Mouse (Mus musculus) heart, postnatal 0 days (tissue): Measurements from ENCODE around the gene Hist1h2bm. TPM values are rescaled to one million over a fixed set of nuclear protein-coding genes. Genes with fewer than 3 reads are reported as not detected.
"Not testable (repeated sequence)": the region's sequence is repeated elsewhere in the genome, so short reads cannot be mapped to it uniquely, and the experiment has no call there.

Source experiments
- ATAC-seq: fragments of 200-750 bp; cut with Nextera tagmentation; 2 replicates; pipeline ENCODE4 v1.8.0; 2017; ENCODE audit warnings: low read depth, moderate number of reproducible peaks, moderate library complexity; ENCODE audit not compliant: insufficient read depth
- DNase-seq: peaks from one replicate; pipeline ENCODE4 v3.0.0-alpha.2; 2016; ENCODE audit warnings: low spot score
- H3K27ac ChIP-seq: fragments of 300-500 bp; sonication (generic); 2 replicates; pipeline ENCODE4 v1.5.1; 2014; ENCODE audit warnings: low read depth, mild to moderate bottlenecking
- H3K27me3 ChIP-seq: fragments of 300-500 bp; sonication (generic); 2 replicates; pipeline ENCODE4 v1.6.1; 2014; ENCODE audit warnings: low read length, mixed read lengths; ENCODE audit not compliant: control insufficient read depth, insufficient read depth
- H3K36me3 ChIP-seq: fragments of 300-500 bp; sonication (generic); replicated peaks from 2 replicates; pipeline ENCODE4 v1.6.1; 2014; ENCODE audit warnings: low read length, mixed read lengths; ENCODE audit not compliant: control insufficient read depth, insufficient read depth
- H3K4me1 ChIP-seq: fragments of 300-500 bp; sonication (generic); 2 replicates; pipeline ENCODE4 v1.6.1; 2014; ENCODE audit warnings: antibody characterized with exemption; ENCODE audit not compliant: control insufficient read depth, insufficient read depth
- H3K4me2 ChIP-seq: fragments of 300-500 bp; sonication (generic); 2 replicates; pipeline ENCODE4 v1.6.1; 2014; ENCODE audit warnings: low read depth, mild to moderate bottlenecking, low read length, moderate library complexity
- H3K4me3 ChIP-seq: fragments of 300-500 bp; sonication (generic); 2 replicates; pipeline ENCODE4 v1.5.1; 2014; ENCODE audit warnings: low read depth, low read length
- H3K9ac ChIP-seq: fragments of 300-500 bp; sonication (generic); replicated peaks from 2 replicates; pipeline ENCODE4 v1.6.1; 2014; ENCODE audit warnings: low read depth, low read length, mixed read lengths
- H3K9me3 ChIP-seq: fragments of 300-500 bp; sonication (generic); replicated peaks from 2 replicates; pipeline ENCODE4 v1.6.1; 2016; ENCODE audit warnings: low read length; ENCODE audit not compliant: control insufficient read depth
- CTCF ChIP-seq: IDR thresholded peaks from 2 replicates; pipeline ENCODE4 v1.5.1; 2016; ENCODE audit warnings: antibody characterized with exemption, control low read depth, low read depth
- EP300 ChIP-seq: IDR thresholded peaks from 2 replicates; pipeline ENCODE4 v1.6.1; 2016; ENCODE audit warnings: antibody characterized with exemption, low read depth
- WGBS: fragments of 180-500 bp; shearing (Covaris S2); extraction: QIAGEN DNeasy Blood & Tissue Kit; methylation state at CpG from one replicate; pipeline ENCODE4 v1.1.7; 2014; 5-methylcytosine and 5-hydroxymethylcytosine counted together
- polyA plus RNA-seq: library from polyadenylated mRNA; unstranded; fragments of >200 nt; fragmentation: Nextera tagmentation; extraction: Ambion mirVana; gene quantifications from 2 replicates; pipeline ENCODE4 v1.2.1, GENCODE M21; 2015
- total RNA-seq: library from RNA; depleted of rRNA; stranded (reverse); fragments of >200 nt; gene quantifications from 2 replicates; pipeline ENCODE4 v1.2.3, GENCODE M21; 2014; ENCODE audit warnings: low replicate concordance

Hist1h2bm gene
- total and polyA plus RNA-seq, 2 experiments from 2014 or later = 0.90 to 1,438 TPM

GRCm38 (mm10) chr13:21745006-21745405 lies 23.2 kb downstream of the Hist1h2bm start:
- peaks cover 11% of the 10 kb centered on the region; the same call in 1 of the 2 replicates for H3K4me1 ChIP-seq
- 56% methylated on average over 1 of the region's 1 CpGs for WGBS
- H3K27me3 ChIP-seq = no peaks in the 10 kb centered on the region
- H3K4me3 ChIP-seq = no peak overlapping the region
- H3K4me2 ChIP-seq = no peak overlapping the region
- no peak overlapping the region for H3K27ac ChIP-seq
- ATAC-seq = no peak
- no peak for DNase-seq
- no peaks in the 10 kb centered on the region for H3K9me3 ChIP-seq
- H3K9ac ChIP-seq = no peak overlapping the region
- H3K36me3 ChIP-seq = no peaks in the 10 kb centered on the region
- TF ChIP-seq CTCF (no peak), EP300 (no peak)

GRCm38 (mm10) chr13:21749387-21750158 lies 27.7 kb downstream of the Hist1h2bm start:
- H3K9me3 ChIP-seq = no peaks in the 10 kb centered on the region
- H3K27me3 ChIP-seq = no peaks in the 10 kb centered on the region
- ATAC-seq (no peak), DNase-seq (no peak)
- TF ChIP-seq CTCF = no peak
- TF ChIP-seq EP300 = no peak
- no peaks in the 10 kb centered on the region for H3K36me3 ChIP-seq
- H3K9ac ChIP-seq = peak overlapping the region; percentile 46
- H3K27ac ChIP-seq = peak overlapping the region; percentile 72
- WGBS = 15% methylated on average over 5 of the region's 5 CpGs
- H3K4me3 ChIP-seq = peak overlapping the region; percentile 48
- H3K4me1 ChIP-seq = peaks cover 18% of the 10 kb centered on the region
- peak overlapping the region; percentile 67 for H3K4me2 ChIP-seq

- peak within 1 kb of the TSS; percentile 46 for H3K9ac ChIP-seq
- H3K4me1 ChIP-seq = peaks cover 18% of the 10 kb centered on the region
- H3K36me3 ChIP-seq, H3K9me3 ChIP-seq, H3K27me3 ChIP-seq: not testable (repeated sequence)
- H3K4me2 ChIP-seq = peak within 1 kb of the TSS; percentile 67
- under 1% methylated on average over 42 of the region's 56 CpGs for WGBS
- peak within 1 kb of the TSS; percentile 48 for H3K4me3 ChIP-seq
- peak within 1 kb of the TSS; percentile 72 for H3K27ac ChIP-seq
- peak; percentile 75 for DNase-seq
- peak; percentile 54 for ATAC-seq
Observed at GRCm38 (mm10) chr13:21750159-21751017, 28.5 kb downstream of the Hist1h2bm start, which contains the start of gene Hist1h4k. Gene Hist1h4k (minus strand): TSS chr13:21750505.

- no peaks in the 10 kb centered on the region for H3K9me3 ChIP-seq
- no peak for TF ChIP-seq EP300
- no peak for TF ChIP-seq CTCF
- no peak for DNase-seq
- no peak overlapping the region for H3K9ac ChIP-seq
- H3K27ac ChIP-seq = no peak overlapping the region
- H3K36me3 ChIP-seq = no peaks in the 10 kb centered on the region
- H3K4me3 ChIP-seq = no peak overlapping the region
- H3K27me3 ChIP-seq = no peaks in the 10 kb centered on the region
- no peak for ATAC-seq
- no peak overlapping the region for H3K4me2 ChIP-seq
- H3K4me1 ChIP-seq = peaks cover 23% of the 10 kb centered on the region
Observed at GRCm38 (mm10) chr13:21751417-21751816, 29.6 kb downstream of the Hist1h2bm start.

GRCm38 (mm10) chr13:21751827-21752226 lies 30.0 kb downstream of the Hist1h2bm start:
- peak overlapping the region; percentile 31; the same call in 1 of the 2 replicates for H3K27ac ChIP-seq
- peaks cover 23% of the 10 kb centered on the region for H3K4me1 ChIP-seq
- no peak overlapping the region for H3K9ac ChIP-seq
- 26% methylated on average over 3 of the region's 3 CpGs for WGBS
- peak overlapping the region; percentile 18; the same call in 1 of the 2 replicates for H3K4me2 ChIP-seq
- no peak for TF ChIP-seq CTCF
- no peak for TF ChIP-seq EP300
- no peaks in the 10 kb centered on the region for H3K27me3 ChIP-seq
- H3K4me3 ChIP-seq = no peak overlapping the region
- DNase-seq = peak; percentile 11
- no peak for ATAC-seq
- no peaks in the 10 kb centered on the region for H3K36me3 ChIP-seq
- no peaks in the 10 kb centered on the region for H3K9me3 ChIP-seq
